Mouse (Mus musculus): ENCODE data around the gene Ift20.

DNA sequence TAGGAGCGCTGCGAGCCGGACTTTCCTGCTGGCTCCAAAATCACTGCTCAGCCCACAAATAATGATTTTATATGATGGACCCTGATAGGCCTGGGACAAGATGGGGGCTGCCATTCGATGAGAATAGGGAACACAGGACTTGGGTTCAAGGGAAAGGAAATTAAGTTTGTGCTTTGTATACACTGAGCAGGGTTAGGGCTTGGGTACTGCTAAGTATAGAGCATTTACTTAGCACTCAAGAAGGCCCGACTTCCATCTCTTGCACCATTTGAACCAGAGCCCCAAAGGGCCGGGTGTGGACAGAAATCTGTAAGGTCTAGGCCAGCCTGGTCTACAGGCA, 14.9 kb downstream of the Ift20 start:
- TF ChIP-seq CTCF (IDR thresholded peaks at IDR 0.05; ENCODE audit: extremely low read depth, insufficient read length, insufficient replicate concordance, low read depth, low read length) (no peak), POLR2A (IDR thresholded peaks at IDR 0.05; ENCODE audit: low read depth, low read length) (no peak)
